In genomic region chr17:31294363-31295214, GRCm38 (mm10) we compare ENCODE assay signal across 10 mouse cellular contexts. TPM values are rescaled to one million over a fixed set of nuclear protein-coding genes. Genes with fewer than 3 reads are reported as not detected.
DNase-seq lines count a peak whose midpoint lies in the region; ATAC-seq and TF ChIP-seq lines count a peak whose summit lies in the region.
"Had no signal": no experiment of that assay in that cellular context is flagged by ENCODE, and none has a peak within 500 bp of the region (broad histone marks: within the 10 kb centered on the region; RNA-seq: fewer than 3 reads in every experiment).

No protein-coding gene starts in this region.

- peaks cover 8% of the 10 kb centered on the region for H3K27me3 ChIP-seq in liver, embryonic 11.5 days (replicated peaks; ENCODE audit: control insufficient read depth, insufficient read depth, low read length)
- 0 out of 2 replicates have a peak, but pooled peaks cover 2% of the 10 kb centered on the region for H3K27me3 ChIP-seq in stomach, embryonic 14.5 days (ENCODE audit: control insufficient read depth, insufficient read depth, low read length)
- no peaks in the 10 kb centered on the region for H3K27me3 ChIP-seq in cerebellum, adult 2 months (ENCODE audit: control insufficient read depth, insufficient read depth, low read length)

- TF ChIP-seq POLR2A in lung, adult 2 months (IDR thresholded peaks at IDR 0.05; ENCODE audit: borderline replicate concordance, extremely low read depth, low read depth, low read length), result no peak
- no peak for TF ChIP-seq POLR2A in cerebellum, adult 2 months (IDR thresholded peaks at IDR 0.05; ENCODE audit: borderline replicate concordance, insufficient read depth, low read length)

- ATAC-seq in liver, embryonic 11.5 days (replicated peaks; ENCODE audit: low FRiP score), result no peak
- no peak for ATAC-seq in stomach, embryonic 14.5 days (ENCODE audit: insufficient number of reproducible peaks, insufficient read depth, low FRiP score, low read depth)

- no peaks in the 10 kb centered on the region for H3K36me3 ChIP-seq in liver, embryonic 11.5 days (ENCODE audit: control insufficient read depth, insufficient read depth, low read length)
- no peaks in the 10 kb centered on the region for H3K36me3 ChIP-seq in stomach, embryonic 14.5 days (ENCODE audit: control insufficient read depth, insufficient read depth, low read length)
- H3K36me3 ChIP-seq: embryonic facial prominence, embryonic 13.5 days; midbrain, embryonic 12.5 days had no signal

- H3K4me1 ChIP-seq in lung, adult 2 months (ENCODE audit: control insufficient read depth, insufficient read depth, low read length), result peaks cover 10% of the 10 kb centered on the region
- H3K4me1 ChIP-seq in liver, embryonic 11.5 days (replicated peaks; ENCODE audit: control insufficient read depth, insufficient read depth, low read length), result peaks cover 21% of the 10 kb centered on the region
- H3K4me1 ChIP-seq in stomach, embryonic 14.5 days (ENCODE audit: control insufficient read depth, insufficient read depth, low read length), result peaks cover 11% of the 10 kb centered on the region; the same call in 1 of the 2 replicates
- peaks cover 3% of the 10 kb centered on the region for H3K4me1 ChIP-seq in cerebellum, adult 2 months (ENCODE audit: control insufficient read depth, insufficient read depth, low read length)

- H3K4me2 ChIP-seq in liver, embryonic 11.5 days, result peak overlapping the region; percentile 97
- peak overlapping the region; percentile 96 for H3K4me2 ChIP-seq in stomach, embryonic 14.5 days (replicated peaks; ENCODE audit: low read depth, low read length)

- 66% methylated on average over 15 of the region's 15 CpGs for whole genome bisulfite sequencing in lung, adult 2 months
- WGBS in liver, embryonic 11.5 days, result 68% methylated on average over 15 of the region's 15 CpGs
- 82% methylated on average over 15 of the region's 15 CpGs for WGBS in stomach, embryonic 14.5 days
- WGBS in cerebellum, adult 2 months, result 91% methylated on average over 15 of the region's 15 CpGs

- no peak for TF ChIP-seq CTCF in lung, adult 2 months (IDR thresholded peaks at IDR 0.05; ENCODE audit: insufficient read depth, low read length)
- TF ChIP-seq CTCF in cerebellum, adult 2 months (IDR thresholded peaks at IDR 0.05; ENCODE audit: borderline replicate concordance, insufficient read depth, low read depth, low read length), result no peak

- DNase-seq in lung, adult 18-20 months, result peak; percentile 58 to 74
- DNase-seq in lung, adult 2 months, result no peak
- peak; percentile 76 for DNase-seq in ZHBTc4 (ENCODE audit: low read depth, low spot score)
- no peak for DNase-seq in liver, embryonic 11.5 days (ENCODE audit: low spot score)
- no peak for DNase-seq in adrenal gland, adult 8-10 months
- DNase-seq in cerebellum, adult 2 months, result no peak
- DNase-seq in cerebellum, adult 9-11 months, result no peak

- no peak overlapping the region for H3K4me3 ChIP-seq in lung, adult 2 months (replicated peaks; ENCODE audit: extremely low read depth, low read depth, low read length)
- H3K4me3 ChIP-seq in liver, embryonic 11.5 days (ENCODE audit: low read depth, low read length), result no peak overlapping the region
- no peak overlapping the region for H3K4me3 ChIP-seq in stomach, embryonic 14.5 days (ENCODE audit: low read depth, low read length)
- H3K4me3 ChIP-seq in cerebellum, adult 2 months (replicated peaks; ENCODE audit: insufficient read depth, low read depth, low read length), result no peak overlapping the region

- no peak overlapping the region for H3K27ac ChIP-seq in liver, embryonic 11.5 days (ENCODE audit: low read depth, low read length)
- no peak overlapping the region for H3K27ac ChIP-seq in stomach, embryonic 14.5 days (ENCODE audit: low read length)
- H3K27ac ChIP-seq in cerebellum, adult 2 months (ENCODE audit: insufficient read depth, low read length), result no peak overlapping the region
- H3K27ac ChIP-seq: embryonic facial prominence, embryonic 13.5 days had no signal

- peak overlapping the region; percentile 5; the same call in 1 of the 2 replicates for H3K9ac ChIP-seq in liver, embryonic 11.5 days (ENCODE audit: low read depth, low read length)
- no peak overlapping the region for H3K9ac ChIP-seq in stomach, embryonic 14.5 days (replicated peaks; ENCODE audit: low read depth, low read length)
- H3K9ac ChIP-seq: embryonic facial prominence, embryonic 13.5 days; midbrain, embryonic 12.5 days had no signal

- no peaks in the 10 kb centered on the region for H3K9me3 ChIP-seq in liver, embryonic 11.5 days (ENCODE audit: control insufficient read depth, low read length)
- no peaks in the 10 kb centered on the region for H3K9me3 ChIP-seq in stomach, embryonic 14.5 days (ENCODE audit: control insufficient read depth, low read depth, low read length)
- H3K9me3 ChIP-seq: embryonic facial prominence, embryonic 13.5 days; midbrain, embryonic 12.5 days had no signal

RNA-seq across cellular contexts. Expression of gene Slc37a1, which starts 8.0 kb away (rescaled TPM):
- 51.1 and 54.3 TPM in 2 replicates for polyA plus RNA-seq in lung, adult 2 months (2012; rRNA removed)
- 6.6 and 7.7 TPM in 2 replicates for polyA plus RNA-seq in liver, embryonic 11.5 days (2014; fragmentation: Nextera tagmentation; extraction: Ambion mirVana)
- 7.9 and 10.1 TPM in 2 replicates for polyA plus RNA-seq in stomach, embryonic 14.5 days (2014; fragmentation: Nextera tagmentation; extraction: Ambion mirVana)
- 10 to 100 TPM; 13.1 to 26.4 (median 22.5) TPM for total RNA-seq in adrenal gland, adult 8-10 months (2022)
- polyA plus RNA-seq in cerebellum, adult 2 months (2012; rRNA removed), result 6.1 and 7.8 TPM in 2 replicates

RNA-seq across cellular contexts. Expression of gene Rsph1, which starts 17.4 kb away (rescaled TPM):
- 6.9 and 11.7 TPM in 2 replicates for polyA plus RNA-seq in lung, adult 2 months (2012; rRNA removed)
- 0.40 and 0.88 TPM in 2 replicates for polyA plus RNA-seq in liver, embryonic 11.5 days (2014; fragmentation: Nextera tagmentation; extraction: Ambion mirVana)
- 0.50 and 0.62 TPM in 2 replicates for polyA plus RNA-seq in stomach, embryonic 14.5 days (2014; fragmentation: Nextera tagmentation; extraction: Ambion mirVana)
- 10 to 100 TPM in 2 of 4 experiments, 1 to 10 TPM in 2; 3.9 to 14.9 (median 9.1) TPM for total RNA-seq in adrenal gland, adult 8-10 months (2022)
- 2.7 and 3.7 TPM in 2 replicates for polyA plus RNA-seq in cerebellum, adult 2 months (2012; rRNA removed)

Comparison
In these comparisons a context has a peak if more than half of its experiments do, and no peak if none do; other contexts are left out.
1. DNase-seq: peak in lung, adult 18-20 months (2 of 2) and ZHBTc4 (single experiment); none in lung, adult 2 months (single experiment), liver, embryonic 11.5 days (single experiment), adrenal gland, adult 8-10 months (single experiment), cerebellum, adult 2 months (0 of 2) and cerebellum, adult 9-11 months (single experiment).